In genomic region chr2:17932426-17932931, GRCm38 (mm10) we compare ENCODE assay signal across 8 mouse cellular contexts.
A peak's percentile ranks its signal among the peaks of the same experiment; 100 is the strongest.
DNase-seq lines count a peak whose midpoint lies in the region; ATAC-seq and TF ChIP-seq lines count a peak whose summit lies in the region.

No protein-coding gene starts in this region.

- no peaks in the 10 kb centered on the region for H3K27me3 ChIP-seq in heart, embryonic 11.5 days (ENCODE audit: control insufficient read depth, insufficient read depth, low read length)
- H3K27me3 ChIP-seq in heart, postnatal 0 days (ENCODE audit: control insufficient read depth, insufficient read depth, low read length): no peaks in the 10 kb centered on the region
- peaks cover 7% of the 10 kb centered on the region; the same call in 1 of the 2 replicates for H3K27me3 ChIP-seq in midbrain, embryonic 13.5 days

- H3K4me1 ChIP-seq in heart, embryonic 11.5 days (ENCODE audit: control insufficient read depth, insufficient read depth, low read length): peaks cover 20% of the 10 kb centered on the region
- peaks cover 6% of the 10 kb centered on the region for H3K4me1 ChIP-seq in heart, postnatal 0 days (ENCODE audit: control insufficient read depth, insufficient read depth)
- H3K4me1 ChIP-seq in midbrain, embryonic 13.5 days (replicated peaks): peaks cover 14% of the 10 kb centered on the region

- ATAC-seq in heart, embryonic 11.5 days (replicated peaks; ENCODE audit: insufficient number of reproducible peaks, low FRiP score, low TSS enrichment): peak; percentile 71
- peak; percentile 87 for ATAC-seq in heart, postnatal 0 days (ENCODE audit: insufficient read depth, low read depth)
- ATAC-seq in midbrain, embryonic 13.5 days: peak; percentile 80
- no peak for ATAC-seq in megakaryocyte progenitor cell, adult 5-6 weeks (replicated peaks; ENCODE audit: poor library complexity)
- no peak for ATAC-seq in erythroid progenitor cell, adult 5-6 weeks (replicated peaks; ENCODE audit: low FRiP score, poor library complexity, severe bottlenecking)

- H3K27ac ChIP-seq in heart, embryonic 11.5 days (ENCODE audit: low read depth, low read length): peak overlapping the region; percentile 87
- peak overlapping the region; percentile 31 for H3K27ac ChIP-seq in heart, postnatal 0 days (ENCODE audit: low read depth)
- peak overlapping the region; percentile 65 for H3K27ac ChIP-seq in midbrain, embryonic 13.5 days

- TF ChIP-seq CTCF in heart, postnatal 0 days (IDR thresholded peaks at IDR 0.05; ENCODE audit: low read depth): no peak

- 16% methylated on average over 16 of the region's 16 CpGs for WGBS in heart, embryonic 11.5 days (ENCODE audit: insufficient replicate concordance)
- 18% methylated on average over 16 of the region's 16 CpGs for WGBS in heart, postnatal 0 days
- 4% methylated on average over 16 of the region's 16 CpGs for WGBS in midbrain, embryonic 13.5 days

- H3K9ac ChIP-seq in heart, embryonic 11.5 days (ENCODE audit: low read depth, low read length): peak overlapping the region; percentile 47; the same call in 1 of the 2 replicates
- no peak overlapping the region for H3K9ac ChIP-seq in heart, postnatal 0 days (replicated peaks; ENCODE audit: low read depth, low read length)
- peak overlapping the region; percentile 40; the same call in 1 of the 2 replicates for H3K9ac ChIP-seq in midbrain, embryonic 13.5 days (replicated peaks)

- H3K9me3 ChIP-seq in heart, embryonic 11.5 days (replicated peaks; ENCODE audit: control insufficient read depth, low read length): no peaks in the 10 kb centered on the region
- H3K9me3 ChIP-seq in heart, postnatal 0 days (replicated peaks; ENCODE audit: control insufficient read depth, low read length): 0 out of 2 replicates have a peak, but pooled peaks cover 6% of the 10 kb centered on the region
- no peaks in the 10 kb centered on the region for H3K9me3 ChIP-seq in midbrain, embryonic 13.5 days

- no peak for DNase-seq in heart, adult 9 months (ENCODE audit: low spot score in 2 of 2)
- peak; percentile 80 for DNase-seq in R1 (ENCODE audit: low read depth, low spot score)
- DNase-seq in heart, postnatal 0 days (ENCODE audit: low spot score): peak; percentile 35
- DNase-seq in thymus, postnatal 36 days: no peak

- no peaks in the 10 kb centered on the region for H3K36me3 ChIP-seq in heart, embryonic 11.5 days (ENCODE audit: control insufficient read depth, insufficient read depth, low read length)
- H3K36me3 ChIP-seq in heart, postnatal 0 days (replicated peaks; ENCODE audit: control insufficient read depth, insufficient read depth, low read length): no peaks in the 10 kb centered on the region
- H3K36me3 ChIP-seq in midbrain, embryonic 13.5 days: no peaks in the 10 kb centered on the region

- TF ChIP-seq EP300 in heart, postnatal 0 days (IDR thresholded peaks at IDR 0.05; ENCODE audit: low read depth): no peak

- H3K4me2 ChIP-seq in heart, embryonic 11.5 days: peak overlapping the region; percentile 59
- peak overlapping the region; percentile 45 for H3K4me2 ChIP-seq in heart, postnatal 0 days (ENCODE audit: low read depth, low read length)
- H3K4me2 ChIP-seq in midbrain, embryonic 13.5 days (replicated peaks): peak overlapping the region; percentile 50

- peak overlapping the region; percentile 4 for H3K4me3 ChIP-seq in heart, embryonic 11.5 days (ENCODE audit: low read depth, low read length)
- H3K4me3 ChIP-seq in heart, postnatal 0 days (ENCODE audit: low read depth, low read length): peak overlapping the region; percentile 8; the same call in 1 of the 2 replicates
- peak overlapping the region; percentile 25 for H3K4me3 ChIP-seq in midbrain, embryonic 13.5 days (replicated peaks)

Comparison
In these comparisons a context has a peak if more than half of its experiments do, and no peak if none do; other contexts are left out.
1. DNase-seq: peak in R1 (single experiment) and heart, postnatal 0 days (single experiment); none in heart, adult 9 months (0 of 2) and thymus, postnatal 36 days (0 of 2).
2. ATAC-seq: peak in heart, embryonic 11.5 days (single experiment), heart, postnatal 0 days (single experiment) and midbrain, embryonic 13.5 days (single experiment); none in megakaryocyte progenitor cell, adult 5-6 weeks (single experiment) and erythroid progenitor cell, adult 5-6 weeks (single experiment).
3. H3K27ac ChIP-seq: peak in every context shown above with its lines; median percentile 87 in heart, embryonic 11.5 days; 65 in midbrain, embryonic 13.5 days; 31 in heart, postnatal 0 days.
4. Peak in every context shown above with its lines, with median percentiles within 50 percentile points of each other: H3K4me2 ChIP-seq and H3K4me3 ChIP-seq.